Mouse (Mus musculus): ENCODE measurements around the gene Thbs3.

GRCm38 (mm10) chr3:89271760-89272159 is 56.8 kb downstream of the Thbs3 start:
- TF ChIP-seq ZNF384 (IDR thresholded peaks at IDR 0.05; ENCODE audit: low read depth, low read length) = no peak
- no peak for TF ChIP-seq CHD2 (IDR thresholded peaks at IDR 0.05; ENCODE audit: low read depth, low read length)
